Mouse (Mus musculus): ENCODE data around the gene Map4k2. TPM values are rescaled to one million over a fixed set of nuclear protein-coding genes. Genes with fewer than 3 reads are reported as not detected.
A peak's percentile ranks its signal among the peaks of the same experiment; 100 is the strongest.

Map4k2 gene
- polyA plus RNA-seq, 1 experiment from 2014 or later: 12.4 TPM

GRCm38 (mm10) chr19:6341453-6342077, 630 bp downstream of the Map4k2 start:
- 12% methylated on average over 23 of the region's 23 CpGs for WGBS
- ATAC-seq (ENCODE audit: low FRiP score) (no peak), DNase-seq (ENCODE audit: low spot score) (no peak)
- Histone ChIP-seq H3K4me2 (replicated peaks) (peak overlapping the region; percentile 83), H3K4me3 (replicated peaks; ENCODE audit: low read length) (peak overlapping the region; percentile 55), H3K9me3 (ENCODE audit: control insufficient read depth, low read length) (no peaks in the 10 kb centered on the region), H3K9ac (peak overlapping the region; percentile 62), H3K27me3 (ENCODE audit: control insufficient read depth, insufficient read depth, low read length) (no peaks in the 10 kb centered on the region), H3K27ac (no peak overlapping the region), H3K4me1 (replicated peaks; ENCODE audit: control insufficient read depth, insufficient read depth, low read length) (peaks cover 15% of the 10 kb centered on the region), H3K36me3 (replicated peaks; ENCODE audit: control insufficient read depth, insufficient read depth) (peaks cover 80% of the 10 kb centered on the region)

GRCm38 (mm10) chr19:6342276-6342933, 1.5 kb downstream of the Map4k2 start:
- no peak overlapping the region for H3K27ac ChIP-seq
- peaks cover 80% of the 10 kb centered on the region for H3K36me3 ChIP-seq (replicated peaks; ENCODE audit: control insufficient read depth, insufficient read depth)
- DNase-seq (ENCODE audit: low spot score): no peak
- H3K9me3 ChIP-seq (ENCODE audit: control insufficient read depth, low read length): no peaks in the 10 kb centered on the region
- ATAC-seq (ENCODE audit: low FRiP score): no peak
- H3K9ac ChIP-seq: no peak overlapping the region
- 0 out of 2 replicates have a peak overlapping the region, but pooled peaks have one; percentile 83 for H3K4me2 ChIP-seq (replicated peaks)
- peaks cover 10% of the 10 kb centered on the region; the same call in 1 of the 2 replicates for H3K4me1 ChIP-seq (replicated peaks; ENCODE audit: control insufficient read depth, insufficient read depth, low read length)
- no peaks in the 10 kb centered on the region for H3K27me3 ChIP-seq (ENCODE audit: control insufficient read depth, insufficient read depth, low read length)
- 80% methylated on average over 5 of the region's 5 CpGs for WGBS
- H3K4me3 ChIP-seq (replicated peaks; ENCODE audit: low read length): no peak overlapping the region

GRCm38 (mm10) chr19:6343066-6343925, 2.4 kb downstream of the Map4k2 start:
- Histone ChIP-seq H3K9me3 (ENCODE audit: control insufficient read depth, low read length) (no peaks in the 10 kb centered on the region), H3K4me2 (replicated peaks) (no peak overlapping the region), H3K4me1 (replicated peaks; ENCODE audit: control insufficient read depth, insufficient read depth, low read length) (peaks cover 10% of the 10 kb centered on the region; the same call in 1 of the 2 replicates), H3K4me3 (replicated peaks; ENCODE audit: low read length) (no peak overlapping the region), H3K36me3 (replicated peaks; ENCODE audit: control insufficient read depth, insufficient read depth) (peaks cover 79% of the 10 kb centered on the region), H3K27me3 (ENCODE audit: control insufficient read depth, insufficient read depth, low read length) (no peaks in the 10 kb centered on the region), H3K27ac (no peak overlapping the region), H3K9ac (no peak overlapping the region)
- 88% methylated on average over 19 of the region's 19 CpGs for WGBS
- no peak for ATAC-seq (ENCODE audit: low FRiP score)
- no peak for DNase-seq (ENCODE audit: low spot score)

- H3K36me3 ChIP-seq (replicated peaks; ENCODE audit: control insufficient read depth, insufficient read depth): peaks cover 74% of the 10 kb centered on the region
- H3K9ac ChIP-seq: no peak overlapping the region
- H3K4me1 ChIP-seq (replicated peaks; ENCODE audit: control insufficient read depth, insufficient read depth, low read length): peaks cover 10% of the 10 kb centered on the region; the same call in 1 of the 2 replicates
- WGBS: 85% methylated on average over 5 of the region's 5 CpGs
- ATAC-seq (ENCODE audit: low FRiP score) (no peak), DNase-seq (ENCODE audit: low spot score) (no peak)
- H3K4me3 ChIP-seq (replicated peaks; ENCODE audit: low read length): no peak overlapping the region
- H3K4me2 ChIP-seq (replicated peaks): no peak overlapping the region
- H3K9me3 ChIP-seq (ENCODE audit: control insufficient read depth, low read length): no peaks in the 10 kb centered on the region
- H3K27ac ChIP-seq: no peak overlapping the region
- H3K27me3 ChIP-seq (ENCODE audit: control insufficient read depth, insufficient read depth, low read length): no peaks in the 10 kb centered on the region
These were observed 3.1 kb downstream of the Map4k2 start for GRCm38 (mm10) chr19:6343996-6344395.

DNA sequence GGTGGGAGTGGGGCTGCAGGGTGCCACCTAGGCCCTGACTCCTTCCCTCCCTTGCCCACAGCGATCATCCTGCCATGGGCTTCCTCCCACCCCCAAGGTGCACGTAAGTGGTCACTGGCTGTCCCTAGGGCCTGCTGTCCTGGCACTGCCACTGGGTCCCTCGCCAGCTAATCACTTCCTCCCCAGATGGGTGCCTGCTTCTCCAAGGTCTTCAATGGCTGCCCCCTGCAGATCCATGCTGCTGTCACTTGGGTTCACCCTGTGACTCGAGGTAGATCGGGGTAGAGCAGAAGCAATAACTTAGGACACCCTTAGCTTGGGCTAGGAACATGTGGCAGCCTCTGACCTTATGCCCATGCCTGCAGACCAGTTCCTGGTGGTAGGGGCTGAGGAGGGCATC, 5.1 kb downstream of the Map4k2 start:
- no peaks in the 10 kb centered on the region for H3K27me3 ChIP-seq (ENCODE audit: control insufficient read depth, insufficient read depth, low read length)
- H3K4me3 ChIP-seq (replicated peaks; ENCODE audit: low read length): no peak overlapping the region
- H3K9ac ChIP-seq: no peak overlapping the region
- H3K4me2 ChIP-seq (replicated peaks): no peak overlapping the region
- DNase-seq (ENCODE audit: low spot score) (no peak), ATAC-seq (ENCODE audit: low FRiP score) (no peak)
- H3K36me3 ChIP-seq (replicated peaks; ENCODE audit: control insufficient read depth, insufficient read depth): peaks cover 74% of the 10 kb centered on the region
- H3K9me3 ChIP-seq (ENCODE audit: control insufficient read depth, low read length): no peaks in the 10 kb centered on the region
- WGBS: 91% methylated on average over 5 of the region's 5 CpGs
- no peak overlapping the region for H3K27ac ChIP-seq
- H3K4me1 ChIP-seq (replicated peaks; ENCODE audit: control insufficient read depth, insufficient read depth, low read length): peaks cover 5% of the 10 kb centered on the region; the same call in 1 of the 2 replicates

DNA sequence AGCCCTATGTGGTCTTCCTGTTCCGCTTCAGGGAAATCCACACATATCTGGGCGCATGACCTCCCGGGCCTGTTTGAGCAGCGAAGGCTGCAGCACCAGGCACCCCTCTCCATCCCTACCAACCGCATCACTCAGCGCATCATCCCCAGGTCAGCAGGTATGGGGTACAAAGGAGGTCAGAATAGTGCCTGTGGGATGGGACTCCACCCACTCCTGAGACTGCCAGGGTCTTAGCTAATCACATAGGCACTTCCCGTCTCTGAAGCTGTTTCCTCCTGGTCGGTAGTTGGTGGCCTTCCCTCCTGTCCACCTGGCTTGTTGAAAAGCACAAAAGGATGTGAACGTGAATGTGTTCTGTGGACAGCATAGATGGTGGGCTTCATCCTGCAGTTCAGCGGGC, 5.7 kb downstream of the Map4k2 start:
- no peaks in the 10 kb centered on the region; the same call in 1 of the 2 replicates for H3K4me1 ChIP-seq (replicated peaks; ENCODE audit: control insufficient read depth, insufficient read depth, low read length)
- H3K36me3 ChIP-seq (replicated peaks; ENCODE audit: control insufficient read depth, insufficient read depth): peaks cover 80% of the 10 kb centered on the region
- 90% methylated on average over 10 of the region's 10 CpGs for WGBS

GRCm38 (mm10) chr19:6347615-6348014, 6.7 kb downstream of the Map4k2 start:
- Histone ChIP-seq H3K36me3 (replicated peaks; ENCODE audit: control insufficient read depth, insufficient read depth) (peaks cover 76% of the 10 kb centered on the region), H3K4me3 (replicated peaks; ENCODE audit: low read length) (no peak overlapping the region), H3K4me2 (replicated peaks) (no peak overlapping the region), H3K9ac (no peak overlapping the region), H3K9me3 (ENCODE audit: control insufficient read depth, low read length) (no peaks in the 10 kb centered on the region), H3K27ac (no peak overlapping the region), H3K27me3 (ENCODE audit: control insufficient read depth, insufficient read depth, low read length) (no peaks in the 10 kb centered on the region), H3K4me1 (replicated peaks; ENCODE audit: control insufficient read depth, insufficient read depth, low read length) (no peaks in the 10 kb centered on the region; the same call in 1 of the 2 replicates)
- DNase-seq (ENCODE audit: low spot score) (no peak), ATAC-seq (ENCODE audit: low FRiP score) (no peak)
- WGBS: 94% methylated on average over 4 of the region's 4 CpGs

More for the DNA sequence above, 5.7 kb downstream of the Map4k2 start:
- Histone ChIP-seq H3K27me3 (ENCODE audit: control insufficient read depth, insufficient read depth, low read length) (no peaks in the 10 kb centered on the region), H3K9me3 (ENCODE audit: control insufficient read depth, low read length) (no peaks in the 10 kb centered on the region), H3K4me2 (replicated peaks) (no peak overlapping the region), H3K9ac (no peak overlapping the region), H3K4me3 (replicated peaks; ENCODE audit: low read length) (no peak overlapping the region), H3K27ac (no peak overlapping the region)
- no peak for ATAC-seq (ENCODE audit: low FRiP score)
- DNase-seq (ENCODE audit: low spot score): no peak

GRCm38 (mm10) chr19:6348717-6349116, 7.8 kb downstream of the Map4k2 start:
- H3K27ac ChIP-seq: no peak overlapping the region
- H3K4me2 ChIP-seq (replicated peaks): no peak overlapping the region
- no peaks in the 10 kb centered on the region for H3K27me3 ChIP-seq (ENCODE audit: control insufficient read depth, insufficient read depth, low read length)
- no peak overlapping the region for H3K4me3 ChIP-seq (replicated peaks; ENCODE audit: low read length)
- no peaks in the 10 kb centered on the region; the same call in 1 of the 2 replicates for H3K4me1 ChIP-seq (replicated peaks; ENCODE audit: control insufficient read depth, insufficient read depth, low read length)
- no peak for DNase-seq (ENCODE audit: low spot score)
- peaks cover 79% of the 10 kb centered on the region for H3K36me3 ChIP-seq (replicated peaks; ENCODE audit: control insufficient read depth, insufficient read depth)
- no peak overlapping the region for H3K9ac ChIP-seq
- no peak for ATAC-seq (ENCODE audit: low FRiP score)
- 68% methylated on average over 9 of the region's 9 CpGs for WGBS
- no peaks in the 10 kb centered on the region for H3K9me3 ChIP-seq (ENCODE audit: control insufficient read depth, low read length)

Measured in hindbrain, embryonic 14.5 days (tissue).